Mouse (Mus musculus) urinary bladder, postnatal 10 days (tissue): ENCODE data around the gene Ltbr.

Source experiments
- DNase-seq: peaks from one replicate; pipeline ENCODE4 v3.0.0; 2022; ENCODE audit warnings: low spot score

Gene Ltbr

GRCm38 (mm10) chr6:125344866-125345265 lies 31.2 kb upstream of the Ltbr start:
- no peak for DNase-seq

GRCm38 (mm10) chr6:125344084-125344483 lies 30.4 kb upstream of the Ltbr start:
- no peak for DNase-seq

- no peak for DNase-seq
Measured at GRCm38 (mm10) chr6:125342198-125342597, 28.5 kb upstream of the Ltbr start.

GRCm38 (mm10) chr6:125340244-125340643 lies 26.6 kb upstream of the Ltbr start:
- DNase-seq, result no peak

GRCm38 (mm10) chr6:125338791-125339660 lies 25.3 kb upstream of the Ltbr start:
- DNase-seq, result no peak

- no peak for DNase-seq
Measured at GRCm38 (mm10) chr6:125334356-125334755, 20.7 kb upstream of the Ltbr start.

- DNase-seq, result no peak
Measured at GRCm38 (mm10) chr6:125333112-125333899, 19.6 kb upstream of the Ltbr start.

GRCm38 (mm10) chr6:125330626-125331326 lies 17.1 kb upstream of the Ltbr start:
- peak; percentile 69 for DNase-seq

GRCm38 (mm10) chr6:125328243-125328642 lies 14.6 kb upstream of the Ltbr start:
- DNase-seq, result no peak

GRCm38 (mm10) chr6:125325337-125325736 lies 11.7 kb upstream of the Ltbr start:
- DNase-seq, result no peak

- DNase-seq, result no peak
Measured at GRCm38 (mm10) chr6:125323547-125323946, 9.9 kb upstream of the Ltbr start.

- no peak for DNase-seq
Measured at GRCm38 (mm10) chr6:125322794-125323193, 9.1 kb upstream of the Ltbr start.

GRCm38 (mm10) chr6:125321114-125321855 lies 7.6 kb upstream of the Ltbr start:
- DNase-seq, result no peak

GRCm38 (mm10) chr6:125320323-125320722 lies 6.6 kb upstream of the Ltbr start, which contains the start of gene Scnn1a:
TSS of gene Scnn1a (plus strand) at chr6:125320659.
- no peak for DNase-seq

GRCm38 (mm10) chr6:125319919-125320296 lies 6.2 kb upstream of the Ltbr start:
- no peak for DNase-seq

GRCm38 (mm10) chr6:125318981-125319918 lies 5.6 kb upstream of the Ltbr start:
- DNase-seq, result no peak

GRCm38 (mm10) chr6:125317077-125317476 lies 3.4 kb upstream of the Ltbr start:
- no peak for DNase-seq

GRCm38 (mm10) chr6:125314746-125315145 lies 1.1 kb upstream of the Ltbr start:
- DNase-seq, result no peak

- no peak for DNase-seq
Measured at GRCm38 (mm10) chr6:125314231-125314563, 512 bp upstream of the Ltbr start.

GRCm38 (mm10) chr6:125312581-125313355 lies 917 bp downstream of the Ltbr start:
- DNase-seq, result no peak
